Mouse (Mus musculus) kidney, postnatal 36 days (tissue): ENCODE results near the gene Fntb.

Experiments
- DNase-seq, 2 experiments: peaks; one replicate each; pipeline ENCODE4 v3.0.0; 2021 to 2022; ENCODE audit warnings: mixed read lengths in 2 of 2

Fntb gene

DNA sequence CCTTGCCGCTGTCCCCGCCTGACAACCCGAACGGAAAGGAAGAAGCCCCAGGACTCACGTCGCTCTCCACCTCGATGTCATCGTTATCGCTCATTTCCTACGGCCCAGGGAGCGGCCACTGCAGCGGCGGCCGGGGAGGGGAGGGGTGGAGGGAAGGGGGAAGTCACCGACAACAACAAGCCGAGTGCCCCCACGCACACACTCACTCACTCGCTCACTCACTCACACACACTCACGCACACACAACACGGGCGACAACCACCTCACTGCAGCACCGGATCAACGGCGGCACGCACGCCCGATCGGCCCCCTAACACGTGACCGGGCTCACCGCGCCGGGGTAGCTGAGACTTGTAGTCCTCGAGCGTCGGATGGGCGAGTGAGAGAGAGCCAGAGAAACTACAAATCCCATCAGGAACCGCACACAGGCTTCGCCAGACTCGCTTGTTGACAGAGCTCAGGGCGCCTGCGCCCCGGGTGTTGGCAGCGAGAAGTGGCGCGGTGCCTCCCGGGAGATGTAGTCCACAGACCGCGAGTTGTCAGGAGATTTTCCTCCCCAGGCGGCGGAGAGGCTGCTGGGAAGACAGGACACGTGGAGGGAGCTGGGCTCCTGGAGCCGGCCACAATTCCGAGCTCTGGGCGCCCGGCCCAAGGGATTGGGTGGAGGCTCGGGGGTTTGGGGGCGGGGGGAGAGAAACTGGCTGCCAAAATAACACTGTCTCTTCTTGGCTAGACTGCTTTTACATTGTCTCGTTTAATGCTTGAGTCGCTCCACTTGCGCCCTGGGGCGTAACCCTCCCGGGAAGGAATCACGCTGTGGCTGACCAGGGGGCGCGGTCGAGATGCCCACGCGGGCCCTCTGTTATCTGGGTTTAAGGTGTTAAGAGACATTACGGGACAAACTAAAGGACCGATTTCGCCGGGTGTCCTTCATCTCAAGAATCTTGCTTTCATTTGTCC is 196.8 kb downstream of the Fntb start, which contains the start of gene Max:
Gene Max (minus strand): TSS at position 270 of the 960 bp plus-strand sequence.
- peak; percentile 99 to 100 for DNase-seq

GRCm38 (mm10) chr12:76965089-76965488 is 199.7 kb downstream of the Fntb start:
- no peak for DNase-seq

GRCm38 (mm10) chr12:76965876-76966275 is 200.5 kb downstream of the Fntb start:
- DNase-seq, result no peak
